8 mouse cellular contexts compared by ENCODE assay signal in genomic region chr10:25928861-25929368, GRCm38 (mm10).
DNase-seq lines count a peak whose midpoint lies in the region; ATAC-seq and TF ChIP-seq lines count a peak whose summit lies in the region.

No protein-coding gene starts in this region.

- ATAC-seq in forebrain, postnatal 0 days, result 0 out of 2 replicates have a peak, but pooled peaks have one; percentile 7
- 0 out of 2 replicates have a peak, but pooled peaks have one; percentile 46 for ATAC-seq in limb, embryonic 15.5 days (ENCODE audit: insufficient number of reproducible peaks, low FRiP score, low TSS enrichment, low read depth)

- TF ChIP-seq CTCF in forebrain, postnatal 0 days (IDR thresholded peaks at IDR 0.05; ENCODE audit: low read depth), result no peak

- peak; percentile 49 for DNase-seq in retina, postnatal 1 day
- no peak for DNase-seq in retina, embryonic 14.5 days (ENCODE audit: low spot score)
- no peak for DNase-seq in forebrain, postnatal 0 days
- peak; percentile 71 for DNase-seq in yolk sac, embryonic 10.5 days (ENCODE audit: low spot score)
- DNase-seq in gastrocnemius, postnatal 4 days (ENCODE audit: low spot score in 2 of 2), result no peak
- no peak for DNase-seq in adrenal gland, adult 2 months
- DNase-seq in thymus, postnatal 36 days, result no peak

- H3K27ac ChIP-seq in forebrain, postnatal 0 days (ENCODE audit: low read depth, low read length), result no peak overlapping the region
- H3K27ac ChIP-seq in limb, embryonic 15.5 days, result peak overlapping the region; percentile 52

- H3K9me3 ChIP-seq in forebrain, postnatal 0 days (ENCODE audit: low read length), result no peaks in the 10 kb centered on the region
- H3K9me3 ChIP-seq in limb, embryonic 15.5 days, result no peaks in the 10 kb centered on the region

- H3K4me2 ChIP-seq in forebrain, postnatal 0 days (ENCODE audit: low read depth), result no peak overlapping the region
- H3K4me2 ChIP-seq in limb, embryonic 15.5 days, result no peak overlapping the region

- H3K9ac ChIP-seq in forebrain, postnatal 0 days, result no peak overlapping the region
- no peak overlapping the region for H3K9ac ChIP-seq in limb, embryonic 15.5 days

- WGBS in forebrain, postnatal 0 days, result 24% methylated on average over 8 of the region's 8 CpGs
- WGBS in limb, embryonic 15.5 days, result 25% methylated on average over 8 of the region's 8 CpGs

- H3K27me3 ChIP-seq in forebrain, postnatal 0 days (ENCODE audit: insufficient read depth, low read length), result no peaks in the 10 kb centered on the region
- no peaks in the 10 kb centered on the region for H3K27me3 ChIP-seq in limb, embryonic 15.5 days

- no peaks in the 10 kb centered on the region for H3K36me3 ChIP-seq in forebrain, postnatal 0 days (ENCODE audit: insufficient read depth)
- no peaks in the 10 kb centered on the region for H3K36me3 ChIP-seq in limb, embryonic 15.5 days

- peaks cover 15% of the 10 kb centered on the region; the same call in 1 of the 2 replicates for H3K4me1 ChIP-seq in forebrain, postnatal 0 days (ENCODE audit: insufficient read depth)
- H3K4me1 ChIP-seq in limb, embryonic 15.5 days, result peaks cover 22% of the 10 kb centered on the region

- H3K4me3 ChIP-seq in forebrain, postnatal 0 days (ENCODE audit: low read depth, low read length), result no peak overlapping the region
- no peak overlapping the region for H3K4me3 ChIP-seq in limb, embryonic 15.5 days

Comparison
In these comparisons a context has a peak if more than half of its experiments do, and no peak if none do; other contexts are left out.
1. DNase-seq: peak in retina, postnatal 1 day (single experiment) and yolk sac, embryonic 10.5 days (single experiment); none in retina, embryonic 14.5 days (single experiment), forebrain, postnatal 0 days (single experiment), gastrocnemius, postnatal 4 days (0 of 2), adrenal gland, adult 2 months (single experiment) and thymus, postnatal 36 days (0 of 2).